Comparison of ENCODE assay signal across 25 mouse cellular contexts in genomic region chr14:54720041-54720440, GRCm38 (mm10). TPM values are rescaled to one million over a fixed set of nuclear protein-coding genes. Genes with fewer than 3 reads are reported as not detected.
DNase-seq lines count a peak whose midpoint lies in the region; TF ChIP-seq lines count a peak whose summit lies in the region.
"Had no signal": no experiment of that assay in that cellular context is flagged by ENCODE, and none has a peak within 500 bp of the region (broad histone marks: within the 10 kb centered on the region; RNA-seq: fewer than 3 reads in every experiment).

No protein-coding gene starts in this region.

- no peak overlapping the region for H3K4me3 ChIP-seq in gastrocnemius, adult 2 months
- H3K4me3 ChIP-seq in liver, adult 2 months (ENCODE audit: insufficient read depth, low read depth, low read length), result no peak overlapping the region; the same call in 1 of the 2 replicates

- WGBS in liver, adult 2 months, result 30% methylated on average over 11 of the region's 11 CpGs

- H3K27ac ChIP-seq in gastrocnemius, adult 2 months, result peak overlapping the region; percentile 84; the same call in 1 of the 2 replicates
- peak overlapping the region; percentile 47; the same call in 1 of the 2 replicates for H3K27ac ChIP-seq in liver, adult 2 months (replicated peaks; ENCODE audit: insufficient read depth, low read depth, low read length)

- no peaks in the 10 kb centered on the region for H3K79me2 ChIP-seq in liver, adult 2 months (ENCODE audit: control insufficient read depth, insufficient read depth, low read length)

- no peak overlapping the region for H3K9ac ChIP-seq in liver, adult 2 months (ENCODE audit: low read depth, low read length)

- peak; percentile 29 for DNase-seq in cerebellum, adult 9-10 months
- no peak for DNase-seq in cerebellum, postnatal 14 days
- peak; percentile 20 for DNase-seq in cerebellum, adult 9-11 months
- DNase-seq in cerebellum, postnatal 10 days, result no peak
- no peak for DNase-seq in gastrocnemius, adult 2 months
- no peak for DNase-seq in gastrocnemius, postnatal 10 days
- peak; percentile 98 for DNase-seq in liver, adult 2 months (ENCODE audit: extremely low read depth, low read depth, low spot score)
- DNase-seq in liver, result no peak
- DNase-seq: adrenal gland, adult 2 months; adrenal gland, adult 8-10 months; adrenal gland, postnatal 10 days; adrenal gland, postnatal 14 days; adrenal gland, postnatal 25 days; adrenal gland, postnatal 36 days; B cell, adult 2 months; cerebellum, adult 11 months had no signal

- H3K36me3 ChIP-seq in liver, adult 2 months (ENCODE audit: control insufficient read depth, insufficient read depth, low read length), result no peaks in the 10 kb centered on the region

- no peak for TF ChIP-seq CTCF in gastrocnemius, adult 2 months (IDR thresholded peaks at IDR 0.05)
- TF ChIP-seq CTCF in liver, adult 2 months (IDR thresholded peaks at IDR 0.05; ENCODE audit: low read depth, low read length), result no peak

- no peak for TF ChIP-seq POLR2A in liver, adult 2 months (IDR thresholded peaks at IDR 0.05; ENCODE audit: extremely low read depth, insufficient read depth, low read length)

- H3K4me1 ChIP-seq in liver, adult 2 months (ENCODE audit: control insufficient read depth, insufficient read depth, low read length), result peaks cover 7% of the 10 kb centered on the region; the same call in 1 of the 2 replicates

- intact Hi-C loops in gastrocnemius, adult 2 months (cut with DNase I), result loop anchor here (2.0 kb wide), 1 partner anchor 23 kb away; no protein-coding TSS in a partner anchor

- no peaks in the 10 kb centered on the region for H3K27me3 ChIP-seq in liver, adult 2 months (ENCODE audit: control insufficient read depth, insufficient read depth, low read length)

RNA-seq across cellular contexts. Expression of gene Cebpe, which starts 8.1 kb away (rescaled TPM):
- total RNA-seq in gastrocnemius, adult 2 months (2021), result not detected
- total RNA-seq in gastrocnemius, postnatal 10 days (2021), result under 1 TPM in 1 of 2 experiments, not detected in 1; 0.50 TPM
- 5.6 and 7.9 TPM in 2 replicates for total RNA-seq in liver, adult 2 months (2014; rRNA removed)
- 12.4 and 12.9 TPM in 2 replicates for polyA plus RNA-seq in liver, adult 2 months (2012; rRNA removed)
- total RNA-seq: adrenal gland, adult 2 months; adrenal gland, adult 8-10 months; adrenal gland, postnatal 14 days; adrenal gland, postnatal 25 days; adrenal gland, postnatal 36 days; ES-E14; MEL had no signal
- polyA plus RNA-seq: activated CD4-positive, CD25-positive, alpha-beta regulatory T cell, adult 4 months; C2C12; CD4-positive, CD25-positive, alpha-beta regulatory T cell, adult 4 months; Patski had no signal

RNA-seq across cellular contexts. Expression of gene Gm29776, which starts 21.4 kb away (rescaled TPM):
- not detected for total RNA-seq in gastrocnemius, adult 2 months (2021)
- not detected for total RNA-seq in gastrocnemius, postnatal 10 days (2021)
- not detected in 2 replicates for total RNA-seq in liver, adult 2 months (2014; rRNA removed)
- polyA plus RNA-seq in liver, adult 2 months (2012; rRNA removed), result not detected in 2 replicates
- total RNA-seq: adrenal gland, adult 18-20 months; adrenal gland, adult 2 months; adrenal gland, postnatal 10 days; adrenal gland, postnatal 14 days; adrenal gland, postnatal 25 days; CH12.LX; MEL had no signal
- polyA plus RNA-seq: activated CD4-positive, CD25-positive, alpha-beta regulatory T cell, adult 4 months; C2C12; CD4-positive, CD25-positive, alpha-beta regulatory T cell, adult 4 months; G1E had no signal

RNA-seq across cellular contexts. Expression of gene Acin1, which starts 33.3 kb away (rescaled TPM):
- 10 to 100 TPM; 75.5 to 81.7 TPM for total RNA-seq in gastrocnemius, adult 2 months (2021)
- total RNA-seq in gastrocnemius, postnatal 10 days (2021), result 100 to 1,000 TPM in 1 of 2 experiments, 10 to 100 TPM in 1; 90.7 to 110 TPM
- total RNA-seq in liver, adult 2 months (2014; rRNA removed), result 39.7 and 44.3 TPM in 2 replicates
- 39.0 and 49.1 TPM in 2 replicates for polyA plus RNA-seq in liver, adult 2 months (2012; rRNA removed)

RNA-seq across cellular contexts. Expression of gene 1700123O20Rik, which starts 34.0 kb away (rescaled TPM):
- 10 to 100 TPM in 1 of 2 experiments, 1 to 10 TPM in 1; 7.0 to 11.0 TPM for total RNA-seq in gastrocnemius, adult 2 months (2021)
- 10 to 100 TPM; 16.2 to 16.9 TPM for total RNA-seq in gastrocnemius, postnatal 10 days (2021)
- total RNA-seq in liver, adult 2 months (2014; rRNA removed), result 30.6 and 36.0 TPM in 2 replicates
- polyA plus RNA-seq in liver, adult 2 months (2012; rRNA removed), result 36.7 and 39.0 TPM in 2 replicates

Comparison
In these comparisons a context has a peak if more than half of its experiments do, and no peak if none do; other contexts are left out.
1. DNase-seq: peak in cerebellum, adult 9-10 months (single experiment), cerebellum, adult 9-11 months (single experiment) and liver, adult 2 months (single experiment); none in cerebellum, postnatal 14 days (0 of 2), cerebellum, postnatal 10 days (0 of 2), gastrocnemius, adult 2 months (single experiment), gastrocnemius, postnatal 10 days (single experiment) and liver (single experiment).